Mouse (Mus musculus): ENCODE results near the gene Hes1.

Gene Hes1

GRCm38 (mm10) chr16:30063984-30064453, at the start of gene Hes1:
Gene Hes1 (plus strand): TSS chr16:30064384.
- DNase-seq = peak; percentile 96 to 98

- DNase-seq = no peak
These were observed 48.1 kb upstream of the Hes1 start for GRCm38 (mm10) chr16:30016064-30016463.

- peak; percentile 48 to 63 for DNase-seq
These were observed 44.1 kb upstream of the Hes1 start for GRCm38 (mm10) chr16:30020124-30020523.

GRCm38 (mm10) chr16:30022352-30022751, 41.8 kb upstream of the Hes1 start:
- DNase-seq = no peak

GRCm38 (mm10) chr16:30022890-30023797, 41.0 kb upstream of the Hes1 start:
- no peak for DNase-seq

GRCm38 (mm10) chr16:30024681-30025262, 39.4 kb upstream of the Hes1 start:
- DNase-seq = peak; percentile 37 to 56

GRCm38 (mm10) chr16:30028184-30028583, 36.0 kb upstream of the Hes1 start:
- no peak for DNase-seq

- no peak for DNase-seq
These were observed 34.8 kb upstream of the Hes1 start for GRCm38 (mm10) chr16:30029264-30030003.

GRCm38 (mm10) chr16:30032326-30032904, 31.8 kb upstream of the Hes1 start:
- no peak for DNase-seq

GRCm38 (mm10) chr16:30033390-30033789, 30.8 kb upstream of the Hes1 start:
- DNase-seq = no peak

GRCm38 (mm10) chr16:30034001-30034400, 30.2 kb upstream of the Hes1 start:
- peak; percentile 52 to 65 for DNase-seq

- peak; percentile 47 to 65 for DNase-seq
These were observed 29.7 kb upstream of the Hes1 start for GRCm38 (mm10) chr16:30034521-30034920.

GRCm38 (mm10) chr16:30034979-30035440, 29.2 kb upstream of the Hes1 start:
- no peak for DNase-seq

GRCm38 (mm10) chr16:30036104-30036503, 28.1 kb upstream of the Hes1 start:
- no peak for DNase-seq

- DNase-seq = no peak
These were observed 25.3 kb upstream of the Hes1 start for GRCm38 (mm10) chr16:30038663-30039593.

GRCm38 (mm10) chr16:30039841-30040240, 24.3 kb upstream of the Hes1 start:
- DNase-seq = no peak

- no peak for DNase-seq
These were observed 21.3 kb upstream of the Hes1 start for GRCm38 (mm10) chr16:30042859-30043258.

GRCm38 (mm10) chr16:30045615-30046014, 18.6 kb upstream of the Hes1 start:
- peak; percentile 68 to 78 for DNase-seq

GRCm38 (mm10) chr16:30047010-30047409, 17.2 kb upstream of the Hes1 start:
- no peak for DNase-seq

- DNase-seq = no peak
These were observed 16.8 kb upstream of the Hes1 start for GRCm38 (mm10) chr16:30047421-30047831.

- peak; percentile 45 to 67 for DNase-seq
These were observed 13.3 kb upstream of the Hes1 start for GRCm38 (mm10) chr16:30050767-30051490.
